Mouse (Mus musculus) urinary bladder, postnatal 0 days (tissue): Measurements from ENCODE around the gene Mrtfa. TPM values are rescaled to one million over a fixed set of nuclear protein-coding genes. Genes with fewer than 3 reads are reported as not detected.

Source experiments
- polyA plus RNA-seq: library from polyadenylated mRNA; unstranded; fragments of >200 nt; fragmentation: Nextera tagmentation; extraction: Ambion mirVana; gene quantifications from 2 replicates; pipeline ENCODE4 v1.2.1, GENCODE M21; 2015

Gene Mrtfa
- polyA plus RNA-seq, result 17.4 and 21.9 TPM in 2 replicates

GRCm38 (mm10) chr15:81190630-81191178 lies at the start of gene Mrtfa:
Gene Mrtfa, minus strand, starts transcription at chr15:81190757.

GRCm38 (mm10) chr15:81235086-81235920 lies 44.7 kb upstream of the Mrtfa start, which contains the start of gene Mchr1:
Gene Mchr1, plus strand, starts transcription at chr15:81235499.

GRCm38 (mm10) chr15:80977620-80978334 lies 212.8 kb downstream of the Mrtfa start, which contains the start of gene Sgsm3:
Gene Sgsm3, plus strand, starts transcription at chr15:80977765.

Other genes starting within 250 kb of the Mrtfa start
- 95.8 and 100 TPM in 2 replicates for gene Adsl, start 242.3 kb downstream of the Mrtfa start, polyA plus RNA-seq
- 25.0 and 25.7 TPM in 2 replicates for gene Sgsm3, start 213.0 kb downstream of the Mrtfa start, polyA plus RNA-seq
- gene Mchr1, start 44.7 kb upstream of the Mrtfa start, polyA plus RNA-seq, result 25.2 and 26.1 TPM in 2 replicates
- gene Slc25a17, start 170.1 kb upstream of the Mrtfa start, polyA plus RNA-seq, result 84.1 and 84.9 TPM in 2 replicates
- 75.4 and 88.9 TPM in 2 replicates for gene St13, start 209.3 kb upstream of the Mrtfa start, polyA plus RNA-seq
- 5.7 and 6.9 TPM in 2 replicates for gene Xpnpep3, start 209.4 kb upstream of the Mrtfa start, polyA plus RNA-seq
- 0.60 and 0.69 TPM in 2 replicates for gene Dnajb7, start 217.5 kb upstream of the Mrtfa start, polyA plus RNA-seq